Mouse (Mus musculus) hindbrain, embryonic 12.5 days (tissue): ENCODE data around the gene Dnaja3. TPM values are rescaled to one million over a fixed set of nuclear protein-coding genes. Genes with fewer than 3 reads are reported as not detected.
A peak's percentile ranks its signal among the peaks of the same experiment; 100 is the strongest.

Experiments used
- ATAC-seq: fragments of 200-750 bp; cut with Nextera tagmentation; 2 replicates; pipeline ENCODE4 v1.8.0; 2017; ENCODE audit warnings: moderate TSS enrichment; ENCODE audit not compliant: low FRiP score
- H3K27ac ChIP-seq: fragments of 300-500 bp; sonication (generic); 2 replicates; pipeline ENCODE4 v1.5.1; 2016; ENCODE audit warnings: mild to moderate bottlenecking
- H3K27me3 ChIP-seq: fragments of 300-500 bp; sonication (generic); 2 replicates; pipeline ENCODE4 v1.6.1; 2016; ENCODE audit warnings: mild to moderate bottlenecking
- H3K36me3 ChIP-seq: fragments of 300-500 bp; sonication (generic); 2 replicates; pipeline ENCODE4 v1.6.1; 2016; ENCODE audit warnings: mild to moderate bottlenecking
- H3K4me1 ChIP-seq: fragments of 300-500 bp; sonication (generic); 2 replicates; pipeline ENCODE4 v1.6.1; 2016
- H3K4me2 ChIP-seq: fragments of 300-500 bp; sonication (generic); replicated peaks from 2 replicates; pipeline ENCODE4 v1.6.1; 2016; ENCODE audit warnings: mild to moderate bottlenecking
- H3K4me3 ChIP-seq: fragments of 300-500 bp; sonication (generic); 2 replicates; pipeline ENCODE4 v1.5.1; 2016; ENCODE audit warnings: mild to moderate bottlenecking
- H3K9ac ChIP-seq: fragments of 300-500 bp; sonication (generic); 2 replicates; pipeline ENCODE4 v1.6.1; 2016; ENCODE audit warnings: mild to moderate bottlenecking, moderate library complexity
- H3K9me3 ChIP-seq: fragments of 300-500 bp; sonication (generic); replicated peaks from 2 replicates; pipeline ENCODE4 v1.6.1; 2016; ENCODE audit warnings: mild to moderate bottlenecking
- WGBS: fragments of 180-500 bp; shearing (Covaris S2); methylation state at CpG from one replicate; pipeline ENCODE4 v1.1.7; 2016; 5-methylcytosine and 5-hydroxymethylcytosine counted together
- polyA plus RNA-seq: library from polyadenylated mRNA; unstranded; fragments of >200 nt; fragmentation: Nextera tagmentation; extraction: Ambion mirVana; gene quantifications from 2 replicates; pipeline ENCODE4 v1.2.1, GENCODE M21; 2016

Gene Dnaja3
- polyA plus RNA-seq, 1 experiment from 2014 or later: 56.2 TPM

DNA sequence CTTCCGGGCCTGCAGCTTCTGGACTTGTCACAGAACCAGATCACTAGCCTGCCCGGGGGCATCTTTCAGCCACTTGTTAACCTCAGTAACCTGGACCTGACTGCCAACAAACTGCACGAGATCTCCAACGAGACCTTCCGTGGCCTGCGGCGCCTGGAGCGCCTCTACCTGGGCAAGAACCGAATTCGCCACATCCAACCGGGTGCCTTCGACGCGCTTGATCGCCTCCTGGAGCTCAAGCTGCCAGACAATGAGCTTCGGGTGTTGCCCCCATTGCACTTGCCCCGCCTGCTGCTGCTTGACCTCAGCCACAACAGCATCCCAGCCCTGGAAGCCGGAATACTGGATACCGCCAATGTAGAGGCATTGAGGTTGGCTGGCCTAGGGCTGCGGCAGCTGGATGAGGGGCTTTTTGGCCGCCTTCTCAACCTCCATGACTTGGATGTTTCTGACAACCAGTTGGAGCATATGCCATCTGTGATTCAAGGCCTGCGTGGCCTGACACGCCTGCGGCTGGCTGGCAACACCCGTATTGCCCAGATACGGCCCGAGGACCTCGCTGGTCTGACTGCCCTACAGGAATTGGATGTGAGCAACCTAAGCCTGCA is 8.7 kb downstream of the Dnaja3 start:
- no peak for ATAC-seq
- Histone ChIP-seq H3K36me3 (peaks cover 49% of the 10 kb centered on the region), H3K4me3 (no peak overlapping the region), H3K4me1 (peaks cover 50% of the 10 kb centered on the region), H3K9ac (no peak overlapping the region), H3K27ac (no peak overlapping the region), H3K27me3 (no peaks in the 10 kb centered on the region), H3K4me2 (no peak overlapping the region), H3K9me3 (no peaks in the 10 kb centered on the region)
- 83% methylated on average over 28 of the region's 28 CpGs for WGBS

GRCm38 (mm10) chr16:4649211-4649610 is 9.4 kb downstream of the Dnaja3 start:
- H3K9me3 ChIP-seq: no peaks in the 10 kb centered on the region
- no peak overlapping the region for H3K4me2 ChIP-seq
- no peak overlapping the region for H3K9ac ChIP-seq
- H3K4me1 ChIP-seq: peaks cover 43% of the 10 kb centered on the region
- H3K36me3 ChIP-seq: peaks cover 53% of the 10 kb centered on the region
- H3K27me3 ChIP-seq: no peaks in the 10 kb centered on the region
- no peak overlapping the region for H3K4me3 ChIP-seq
- WGBS: 84% methylated on average over 5 of the region's 5 CpGs
- H3K27ac ChIP-seq: no peak overlapping the region
- ATAC-seq: no peak

GRCm38 (mm10) chr16:4649692-4650091 is 9.9 kb downstream of the Dnaja3 start:
- Histone ChIP-seq H3K9ac (no peak overlapping the region; the same call in 1 of the 2 replicates), H3K36me3 (peaks cover 54% of the 10 kb centered on the region), H3K4me2 (no peak overlapping the region), H3K27me3 (no peaks in the 10 kb centered on the region), H3K4me3 (no peak overlapping the region), H3K27ac (no peak overlapping the region), H3K4me1 (peaks cover 39% of the 10 kb centered on the region), H3K9me3 (no peaks in the 10 kb centered on the region)
- 86% methylated on average over 11 of the region's 11 CpGs for WGBS
- no peak for ATAC-seq

DNA sequence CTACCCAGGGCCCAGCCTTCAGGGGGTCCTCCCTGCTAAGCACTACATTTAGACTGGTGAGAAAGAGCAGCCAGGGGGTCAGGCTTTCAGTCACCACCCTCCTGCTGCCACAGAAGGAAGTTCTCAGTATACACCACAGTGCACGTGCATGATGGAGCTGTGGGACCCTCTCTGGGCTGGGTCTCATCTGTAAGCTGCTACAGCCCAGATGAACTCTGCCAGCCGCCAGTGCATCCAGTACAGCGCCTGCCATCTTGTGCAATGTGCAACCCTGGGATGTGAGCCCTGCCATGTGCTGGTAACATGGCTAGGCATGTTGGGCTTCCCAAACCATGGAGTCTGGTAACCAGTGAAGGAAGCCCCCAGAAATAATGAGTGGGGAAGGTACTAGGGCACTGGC is 10.4 kb downstream of the Dnaja3 start:
- Histone ChIP-seq H3K4me2 (no peak overlapping the region), H3K27me3 (no peaks in the 10 kb centered on the region), H3K4me1 (peaks cover 38% of the 10 kb centered on the region), H3K36me3 (peaks cover 59% of the 10 kb centered on the region), H3K9ac (no peak overlapping the region; the same call in 1 of the 2 replicates), H3K27ac (no peak overlapping the region), H3K9me3 (no peaks in the 10 kb centered on the region), H3K4me3 (no peak overlapping the region)
- no peak for ATAC-seq
- WGBS: 77% methylated on average over 3 of the region's 3 CpGs

- Histone ChIP-seq H3K36me3 (peaks cover 65% of the 10 kb centered on the region), H3K4me2 (no peak overlapping the region), H3K4me1 (peaks cover 41% of the 10 kb centered on the region), H3K27ac (peak overlapping the region; percentile 62), H3K27me3 (no peaks in the 10 kb centered on the region), H3K9me3 (no peaks in the 10 kb centered on the region), H3K4me3 (no peak overlapping the region), H3K9ac (no peak overlapping the region)
- WGBS: 88% methylated on average over 1 of the region's 1 CpGs
- ATAC-seq: no peak
These were observed 11.3 kb downstream of the Dnaja3 start for GRCm38 (mm10) chr16:4651081-4651480.

DNA sequence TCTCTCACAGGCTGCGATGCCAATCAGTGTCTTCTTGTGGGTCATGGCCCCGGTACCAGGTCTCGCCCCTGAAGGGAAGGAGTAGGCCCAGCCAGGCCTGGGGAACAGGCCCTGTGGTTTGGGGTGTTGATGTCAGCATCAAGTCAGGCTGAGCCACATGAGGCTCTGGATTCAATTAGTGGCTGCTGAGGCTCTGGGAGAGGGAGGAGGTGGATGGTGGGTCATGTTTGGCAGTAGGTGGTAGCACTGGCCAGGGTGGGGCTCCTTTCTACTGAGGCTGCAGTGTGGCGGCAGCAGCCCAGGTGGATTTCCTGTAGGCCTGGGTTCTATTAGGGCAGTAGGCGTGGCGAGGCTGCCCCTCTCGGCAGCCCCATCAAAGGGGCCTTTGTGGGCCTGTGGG is 11.8 kb downstream of the Dnaja3 start:
- peaks cover 36% of the 10 kb centered on the region for H3K4me1 ChIP-seq
- H3K4me2 ChIP-seq: no peak overlapping the region
- 56% methylated on average over 7 of the region's 7 CpGs for WGBS
- peaks cover 65% of the 10 kb centered on the region for H3K36me3 ChIP-seq
- peak overlapping the region; percentile 73 for H3K27ac ChIP-seq
- no peak for ATAC-seq
- no peak overlapping the region for H3K4me3 ChIP-seq
- H3K27me3 ChIP-seq: no peaks in the 10 kb centered on the region
- H3K9me3 ChIP-seq: no peaks in the 10 kb centered on the region
- H3K9ac ChIP-seq: peak overlapping the region; percentile 38; the same call in 1 of the 2 replicates

GRCm38 (mm10) chr16:4652707-4653416 is 13.1 kb downstream of the Dnaja3 start:
- no peak for ATAC-seq
- peak overlapping the region; percentile 73; the same call in 1 of the 2 replicates for H3K27ac ChIP-seq
- peaks cover 25% of the 10 kb centered on the region for H3K4me1 ChIP-seq

DNA sequence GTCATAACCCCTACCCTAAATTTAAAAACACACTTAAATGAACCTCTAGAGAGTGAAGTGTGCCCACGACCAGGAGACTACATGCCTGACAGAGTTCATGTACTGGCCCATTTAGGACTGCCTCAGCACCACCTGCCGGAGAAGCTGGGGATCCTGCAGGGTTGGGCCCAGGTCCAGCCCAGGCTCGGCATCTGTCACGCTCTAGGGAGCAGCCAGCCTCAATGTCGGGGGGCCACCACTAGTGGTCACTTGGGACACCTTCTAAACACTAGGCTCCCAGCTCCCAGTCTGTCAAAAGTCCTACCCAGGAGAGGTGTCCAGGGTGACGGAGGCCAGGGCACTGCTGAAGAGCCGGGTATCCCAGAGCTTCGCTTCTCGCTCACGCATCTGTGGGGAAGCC is 14.9 kb downstream of the Dnaja3 start:
- Histone ChIP-seq H3K27me3 (no peaks in the 10 kb centered on the region), H3K4me2 (no peak overlapping the region), H3K4me3 (no peak overlapping the region), H3K27ac (no peak overlapping the region), H3K4me1 (peaks cover 30% of the 10 kb centered on the region), H3K36me3 (peaks cover 52% of the 10 kb centered on the region), H3K9ac (no peak overlapping the region), H3K9me3 (no peaks in the 10 kb centered on the region)
- WGBS: 83% methylated on average over 10 of the region's 10 CpGs
- no peak for ATAC-seq

More at GRCm38 (mm10) chr16:4652707-4653416, 13.1 kb downstream of the Dnaja3 start:
- 77% methylated on average over 4 of the region's 4 CpGs for WGBS
- Histone ChIP-seq H3K4me3 (no peak overlapping the region), H3K27me3 (no peaks in the 10 kb centered on the region), H3K9ac (no peak overlapping the region), H3K36me3 (peaks cover 65% of the 10 kb centered on the region), H3K9me3 (no peaks in the 10 kb centered on the region), H3K4me2 (no peak overlapping the region)

GRCm38 (mm10) chr16:4655251-4655734 is 15.5 kb downstream of the Dnaja3 start:
- WGBS: 68% methylated on average over 4 of the region's 4 CpGs
- H3K4me3 ChIP-seq: no peak overlapping the region
- H3K27me3 ChIP-seq: no peaks in the 10 kb centered on the region
- H3K9ac ChIP-seq: no peak overlapping the region
- H3K4me2 ChIP-seq: no peak overlapping the region
- peaks cover 47% of the 10 kb centered on the region; the same call in 1 of the 2 replicates for H3K36me3 ChIP-seq
- no peak overlapping the region for H3K27ac ChIP-seq
- H3K4me1 ChIP-seq: peaks cover 27% of the 10 kb centered on the region
- H3K9me3 ChIP-seq: no peaks in the 10 kb centered on the region
- ATAC-seq: no peak

GRCm38 (mm10) chr16:4655764-4656570 is 16.2 kb downstream of the Dnaja3 start:
- H3K27ac ChIP-seq: no peak overlapping the region
- ATAC-seq: no peak
- no peak overlapping the region for H3K4me2 ChIP-seq
- peaks cover 45% of the 10 kb centered on the region; the same call in 1 of the 2 replicates for H3K36me3 ChIP-seq
- no peak overlapping the region for H3K4me3 ChIP-seq
- no peaks in the 10 kb centered on the region for H3K27me3 ChIP-seq
- no peaks in the 10 kb centered on the region for H3K9me3 ChIP-seq
- H3K4me1 ChIP-seq: peaks cover 27% of the 10 kb centered on the region
- 55% methylated on average over 11 of the region's 11 CpGs for WGBS
- H3K9ac ChIP-seq: no peak overlapping the region

GRCm38 (mm10) chr16:4656571-4657081 is 16.8 kb downstream of the Dnaja3 start:
- WGBS: 74% methylated on average over 9 of the region's 9 CpGs
- no peak overlapping the region for H3K4me2 ChIP-seq
- H3K4me3 ChIP-seq: no peak overlapping the region
- H3K27me3 ChIP-seq: no peaks in the 10 kb centered on the region
- H3K27ac ChIP-seq: peak overlapping the region; percentile 4; the same call in 1 of the 2 replicates
- no peak overlapping the region for H3K9ac ChIP-seq
- H3K4me1 ChIP-seq: peaks cover 21% of the 10 kb centered on the region
- no peaks in the 10 kb centered on the region for H3K9me3 ChIP-seq
- no peak for ATAC-seq
- peaks cover 46% of the 10 kb centered on the region for H3K36me3 ChIP-seq

DNA sequence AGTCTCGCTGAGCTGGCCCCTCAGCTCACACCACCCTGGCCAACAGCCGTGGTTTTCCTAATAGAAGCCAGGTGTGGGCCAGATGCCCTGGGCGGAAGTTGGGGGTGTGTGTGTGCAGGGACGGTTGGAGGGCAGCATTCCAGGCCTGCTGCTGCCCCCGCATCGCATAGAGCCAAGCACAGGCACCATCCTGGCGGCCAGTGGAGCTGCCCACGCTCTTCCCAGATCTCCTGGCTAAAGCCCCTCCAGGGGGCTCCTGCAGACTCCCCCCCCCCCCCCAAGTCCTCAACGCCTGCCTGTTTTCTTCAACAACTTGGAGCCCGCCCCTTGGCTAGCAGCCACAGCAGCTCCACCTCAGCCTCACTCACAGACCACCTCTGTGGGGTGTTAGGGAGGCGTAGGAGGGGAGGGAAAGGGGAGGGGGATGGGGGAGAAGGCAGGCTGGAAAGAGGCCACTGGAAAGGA is 19.0 kb downstream of the Dnaja3 start:
- no peak; the same call in 1 of the 2 replicates for ATAC-seq
- H3K4me2 ChIP-seq: peak overlapping the region; percentile 4; the same call in 1 of the 2 replicates
- 19% methylated on average over 9 of the region's 11 CpGs for WGBS
- no peaks in the 10 kb centered on the region for H3K9me3 ChIP-seq
- H3K36me3 ChIP-seq: peaks cover 34% of the 10 kb centered on the region
- H3K27ac ChIP-seq: peak overlapping the region; percentile 70
- no peaks in the 10 kb centered on the region for H3K27me3 ChIP-seq
- no peak overlapping the region for H3K4me3 ChIP-seq
- 0 out of 2 replicates have a peak overlapping the region, but pooled peaks have one; percentile 47 for H3K9ac ChIP-seq
- H3K4me1 ChIP-seq: peaks cover 19% of the 10 kb centered on the region
